Mouse (Mus musculus) liver, embryonic 14.5 days (tissue): Measurements from ENCODE around the gene Mboat2. TPM values are rescaled to one million over a fixed set of nuclear protein-coding genes. Genes with fewer than 3 reads are reported as not detected.

Experiments
- ATAC-seq: fragments of 200-750 bp; cut with Nextera tagmentation; 2 replicates; pipeline ENCODE4 v1.8.0; 2017; ENCODE audit warnings: moderate number of reproducible peaks, mild to moderate bottlenecking, moderate library complexity; ENCODE audit not compliant: insufficient read depth
- DNase-seq, 3 experiments: peaks; one replicate each; pipeline ENCODE4 v3.0.0-alpha.2; 2012 to 2013; ENCODE audit warnings: low read depth in 3 of 3, low spot score in 3 of 3
- H3K27ac ChIP-seq: fragments of 300-500 bp; sonication (generic); 2 replicates; pipeline ENCODE4 v1.5.1; 2014; ENCODE audit warnings: moderate library complexity, mild to moderate bottlenecking, control low read depth, inconsistent platforms
- H3K27me3 ChIP-seq: fragments of 300-500 bp; sonication (generic); 2 replicates; pipeline ENCODE4 v1.6.1; 2014; ENCODE audit warnings: mild to moderate bottlenecking, low read length, moderate library complexity; ENCODE audit not compliant: control insufficient read depth, insufficient read depth
- H3K36me3 ChIP-seq: fragments of 300-500 bp; sonication (generic); replicated peaks from 2 replicates; pipeline ENCODE4 v1.6.1; 2014; ENCODE audit warnings: low read depth; ENCODE audit not compliant: control insufficient read depth, insufficient read depth
- H3K4me1 ChIP-seq, 2 experiments: fragments of 200-500 bp in 1 of 2; fragments of 300-500 bp in 1 of 2; sonication (generic) in 1 of 2; replicated peaks; 2 replicates each; pipeline ENCODE4 v1.6.1; 2012 to 2014; ENCODE audit warnings: antibody characterized with exemption in 1 of 2, inconsistent platforms in 1 of 2, low read length in 1 of 2; ENCODE audit not compliant: control insufficient read depth in 2 of 2, insufficient read depth in 2 of 2
- H3K4me2 ChIP-seq: fragments of 300-500 bp; sonication (generic); 2 replicates; pipeline ENCODE4 v1.6.1; 2014; ENCODE audit warnings: low read depth, mild to moderate bottlenecking, control low read depth, moderate library complexity
- H3K4me3 ChIP-seq, 2 experiments: fragments of 200-500 bp in 1 of 2; fragments of 300-500 bp in 1 of 2; sonication (generic) in 1 of 2; 2 replicates each; pipeline ENCODE4 v1.5.1; 2012 to 2014; ENCODE audit warnings: low read depth in 2 of 2, low read length in 2 of 2, mild to moderate bottlenecking in 2 of 2, control low read depth in 1 of 2, inconsistent platforms in 1 of 2, moderate library complexity in 1 of 2; ENCODE audit not compliant: insufficient read depth in 1 of 2
- H3K9ac ChIP-seq: fragments of 300-500 bp; sonication (generic); replicated peaks from 2 replicates; pipeline ENCODE4 v1.6.1; 2014; ENCODE audit warnings: mild to moderate bottlenecking, control low read depth, moderate library complexity
- H3K9me3 ChIP-seq: fragments of 300-500 bp; sonication (generic); 2 replicates; pipeline ENCODE4 v1.6.1; 2016; ENCODE audit warnings: low read length, mixed read lengths; ENCODE audit not compliant: control insufficient read depth
- CTCF ChIP-seq: IDR thresholded peaks from 2 replicates; pipeline ENCODE4 v1.5.1; 2016; ENCODE audit warnings: antibody characterized with exemption, low read depth, control low read depth
- EP300 ChIP-seq: IDR thresholded peaks from 2 replicates; pipeline ENCODE4 v1.6.1; 2016; ENCODE audit warnings: antibody characterized with exemption, low read depth
- WGBS: fragments of 180-500 bp; shearing (Covaris S2); extraction: QIAGEN DNeasy Blood & Tissue Kit; methylation state at CpG from one replicate; pipeline ENCODE4 v1.1.7; 2014; ENCODE audit not compliant: insufficient replicate concordance; 5-methylcytosine and 5-hydroxymethylcytosine counted together
- polyA plus RNA-seq, 2 experiments: library from polyadenylated mRNA; depleted of rRNA in 1 of 2; stranded (reverse) in 1 of 2; unstranded in 1 of 2; fragments of >200 nt; fragmentation: Nextera tagmentation in 1 of 2; extraction: Ambion mirVana in 1 of 2; gene quantifications; 2 replicates each; pipeline versions ENCODE4 v1.2.1 to v1.2.3; 2012 to 2014

Gene Mboat2
- polyA plus RNA-seq, 2 experiments, result 1.3 to 3.6 TPM

DNA sequence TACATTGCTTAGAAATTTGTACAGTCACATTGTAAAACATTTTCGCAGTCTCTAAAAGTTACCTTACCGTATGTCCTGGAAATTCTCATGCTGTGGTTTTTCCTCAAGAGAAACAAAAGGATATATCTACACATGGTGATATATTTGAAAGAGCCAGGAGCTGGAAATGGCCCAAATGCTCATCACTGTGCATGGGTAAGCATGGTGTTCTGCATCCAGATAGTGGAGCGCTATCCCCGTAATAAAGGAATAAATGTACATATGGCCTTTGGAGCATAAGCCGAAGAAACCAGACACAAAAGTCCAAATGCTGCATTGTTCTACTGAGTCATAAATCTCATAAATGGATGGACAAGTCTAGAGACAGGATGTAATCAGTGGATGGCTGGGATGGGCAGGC, 72.1 kb downstream of the Mboat2 start:
- ATAC-seq (no peak), DNase-seq (no peak)
- 90% methylated on average over 5 of the region's 5 CpGs for WGBS
- Histone ChIP-seq H3K4me2 (no peak overlapping the region), H3K27me3 (no peaks in the 10 kb centered on the region), H3K36me3 (no peaks in the 10 kb centered on the region), H3K9me3 (no peaks in the 10 kb centered on the region), H3K9ac (no peak overlapping the region), H3K27ac (no peak overlapping the region), H3K4me3 (no peak overlapping the region), H3K4me1 (no peaks in the 10 kb centered on the region; a peak in 1 of 4 replicates)
- TF ChIP-seq EP300 (no peak), CTCF (no peak)

DNA sequence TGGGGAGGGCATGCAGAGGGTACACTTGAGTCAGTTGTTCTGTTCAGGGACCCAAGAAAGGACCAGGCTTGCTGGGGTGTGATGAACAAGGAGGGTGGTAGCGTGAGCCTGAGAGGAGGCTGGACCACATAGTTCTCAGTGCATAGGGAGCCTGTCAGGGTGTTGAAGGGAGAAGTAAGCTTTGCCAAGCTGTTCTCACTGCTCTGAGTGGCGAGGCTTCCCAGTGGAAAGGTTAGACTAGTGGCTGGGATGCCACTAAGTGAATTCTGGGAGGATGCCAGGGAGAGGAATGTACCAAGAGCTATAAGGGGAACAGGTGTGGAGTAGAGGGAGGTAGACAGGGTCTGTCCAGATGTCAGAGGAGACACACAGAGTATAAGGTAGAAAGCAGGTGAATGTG, 77.2 kb downstream of the Mboat2 start:
- H3K9ac ChIP-seq, result no peak overlapping the region
- WGBS, result 79% methylated on average over 2 of the region's 2 CpGs

DNA sequence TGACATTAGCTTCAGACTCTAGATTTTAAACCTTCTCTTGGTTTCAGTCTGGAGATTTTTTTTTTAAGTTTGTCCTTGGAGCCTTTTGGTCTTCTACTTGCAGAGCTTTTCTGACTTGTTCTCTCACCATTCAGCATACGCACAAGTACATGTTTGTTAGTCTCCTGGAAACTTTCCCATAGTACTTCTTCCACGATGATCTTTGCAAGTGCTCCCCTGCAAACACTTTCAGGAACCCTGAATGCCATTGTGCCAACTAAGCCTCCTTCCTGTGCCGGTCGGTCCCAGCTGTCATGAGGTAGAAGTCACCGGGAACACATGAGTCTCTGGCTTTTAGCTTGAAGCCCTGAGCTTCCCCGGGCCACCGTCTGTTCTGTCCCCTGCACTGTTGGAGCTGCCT, 79.0 kb downstream of the Mboat2 start:
- no peaks in the 10 kb centered on the region for H3K27me3 ChIP-seq

More for the DNA sequence above, 77.2 kb downstream of the Mboat2 start:
- no peak overlapping the region for H3K4me3 ChIP-seq
- DNase-seq (no peak), ATAC-seq (no peak)
- H3K27ac ChIP-seq, result no peak overlapping the region
- H3K4me1 ChIP-seq, result no peaks in the 10 kb centered on the region
- no peaks in the 10 kb centered on the region for H3K9me3 ChIP-seq
- TF ChIP-seq EP300, result no peak
- TF ChIP-seq CTCF, result no peak
- no peaks in the 10 kb centered on the region for H3K36me3 ChIP-seq
- H3K4me2 ChIP-seq, result no peak overlapping the region
- H3K27me3 ChIP-seq, result no peaks in the 10 kb centered on the region

DNA sequence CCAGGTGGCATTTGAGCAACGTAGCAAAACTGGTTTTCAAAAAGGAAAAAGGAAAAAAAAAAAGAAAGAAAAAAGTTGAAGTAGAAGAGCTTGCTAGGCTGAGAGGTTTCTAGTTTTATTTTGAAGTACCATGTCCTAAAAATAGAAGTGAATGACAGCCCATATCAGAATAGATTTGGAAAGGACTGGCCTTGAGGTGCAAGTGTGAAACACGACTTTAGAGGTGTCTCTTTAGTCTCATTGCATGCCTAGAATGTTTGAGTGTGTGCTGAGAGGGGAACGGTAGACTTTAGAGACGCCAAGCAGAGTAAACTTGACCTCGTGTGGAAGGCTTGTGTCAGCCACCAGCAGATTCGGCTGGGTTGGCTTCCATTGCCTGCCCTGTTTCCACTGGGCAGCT, 81.5 kb downstream of the Mboat2 start:
- H3K4me1 ChIP-seq, result no peaks in the 10 kb centered on the region; a peak in 1 of 4 replicates
- WGBS, result 57% methylated on average over 6 of the region's 6 CpGs
- ATAC-seq (no peak), DNase-seq (no peak)
- no peak overlapping the region for H3K4me3 ChIP-seq
- H3K4me2 ChIP-seq, result no peak overlapping the region
- no peaks in the 10 kb centered on the region for H3K36me3 ChIP-seq
- TF ChIP-seq EP300 (no peak), CTCF (no peak)
- no peaks in the 10 kb centered on the region for H3K27me3 ChIP-seq
- H3K9me3 ChIP-seq, result no peaks in the 10 kb centered on the region
- no peak overlapping the region for H3K27ac ChIP-seq
- no peak overlapping the region for H3K9ac ChIP-seq

More for the DNA sequence above, 79.0 kb downstream of the Mboat2 start:
- TF ChIP-seq CTCF (no peak), EP300 (no peak)
- no peaks in the 10 kb centered on the region; a peak in 1 of 4 replicates for H3K4me1 ChIP-seq
- H3K36me3 ChIP-seq, result no peaks in the 10 kb centered on the region
- H3K27ac ChIP-seq, result no peak overlapping the region
- DNase-seq (no peak), ATAC-seq (no peak)
- H3K9ac ChIP-seq, result no peak overlapping the region
- no peaks in the 10 kb centered on the region for H3K9me3 ChIP-seq
- H3K4me2 ChIP-seq, result no peak overlapping the region
- 79% methylated on average over 7 of the region's 7 CpGs for WGBS
- H3K4me3 ChIP-seq, result no peak overlapping the region

DNA sequence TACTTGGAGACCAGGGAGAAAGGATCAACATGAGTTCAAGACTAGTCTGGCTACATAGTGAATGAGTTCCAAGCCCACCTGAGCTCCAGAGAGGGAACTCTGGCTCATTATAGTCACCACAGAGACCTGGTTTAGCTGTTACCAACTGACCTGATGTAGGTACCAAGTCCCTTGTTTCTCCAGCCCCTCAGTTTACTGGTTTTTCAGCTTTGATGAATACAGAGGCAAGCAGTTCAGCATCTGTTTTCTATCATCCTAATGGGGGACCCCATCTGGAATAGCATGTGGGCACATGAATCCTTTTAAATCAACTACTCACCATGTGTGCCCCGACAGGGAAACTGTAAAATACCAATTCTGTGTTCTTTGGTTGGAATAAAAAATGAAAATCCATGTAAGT, 82.2 kb downstream of the Mboat2 start:
- DNase-seq (no peak), ATAC-seq (no peak)
- Histone ChIP-seq H3K4me2 (no peak overlapping the region), H3K9me3 (no peaks in the 10 kb centered on the region), H3K4me3 (no peak overlapping the region), H3K36me3 (no peaks in the 10 kb centered on the region), H3K27me3 (no peaks in the 10 kb centered on the region), H3K4me1 (no peaks in the 10 kb centered on the region; a peak in 1 of 4 replicates), H3K9ac (no peak overlapping the region), H3K27ac (no peak overlapping the region)
- TF ChIP-seq CTCF, result no peak
- TF ChIP-seq EP300, result no peak
- WGBS, result 63% methylated on average over 1 of the region's 1 CpGs
